Mouse (Mus musculus) lung, adult 2 months (tissue): ENCODE measurements around the gene Dag1.

Experiments used
- CTCF ChIP-seq: fragments of 200-500 bp; IDR thresholded peaks from 2 replicates; pipeline ENCODE4 v1.5.1; 2011; ENCODE audit warnings: mild to moderate bottlenecking, low read length, control low read depth; ENCODE audit not compliant: insufficient read depth
- POLR2A ChIP-seq: fragments of 200-500 bp; IDR thresholded peaks from 2 replicates; pipeline ENCODE4 v1.6.1; 2011; ENCODE audit warnings: low read depth, mild to moderate bottlenecking, control low read depth, low read length, borderline replicate concordance; ENCODE audit errors: extremely low read depth

DNA sequence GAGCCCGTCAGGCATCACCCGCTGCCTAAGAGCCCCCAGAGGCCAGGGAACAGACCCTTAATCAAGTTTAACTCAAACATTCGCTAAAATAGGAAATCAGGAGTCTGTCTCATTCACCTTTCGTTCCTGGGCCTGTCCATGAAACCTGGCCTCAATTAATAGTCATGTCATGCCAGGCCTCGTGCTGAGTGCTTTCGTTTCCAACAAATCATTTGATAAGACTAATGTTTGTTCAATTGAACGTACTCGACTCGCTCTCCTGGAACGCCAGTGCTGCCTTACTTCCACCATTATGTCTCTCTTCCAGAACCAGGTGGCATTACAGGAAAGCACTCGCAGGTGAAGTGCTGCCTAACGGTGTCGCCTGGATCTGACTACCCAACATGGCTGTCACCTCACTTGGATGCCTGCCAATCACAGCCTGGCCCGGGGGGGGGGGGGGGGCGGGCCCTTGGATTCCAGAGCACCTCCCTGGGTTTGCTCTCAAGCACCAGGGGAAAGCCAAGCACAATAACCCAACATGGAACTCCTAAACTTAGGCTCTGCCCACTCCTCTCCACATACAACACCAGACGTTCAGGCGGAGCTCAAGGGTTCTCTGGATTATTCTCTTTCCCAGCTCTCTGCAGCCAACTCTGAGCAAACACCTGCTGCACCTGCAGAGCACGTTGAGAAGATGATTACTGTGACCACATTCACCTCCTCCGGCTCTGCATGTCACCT, 88.5 kb downstream of the Dag1 start:
- no peak for TF ChIP-seq POLR2A
- no peak for TF ChIP-seq CTCF
